Mouse (Mus musculus) kidney, postnatal 0 days (tissue): ENCODE measurements around the gene Fbxo28. TPM values are rescaled to one million over a fixed set of nuclear protein-coding genes. Genes with fewer than 3 reads are reported as not detected.
A peak's percentile ranks its signal among the peaks of the same experiment; 100 is the strongest.

Source experiments
- ATAC-seq: fragments of 200-750 bp; cut with Nextera tagmentation; replicated peaks from 2 replicates; pipeline ENCODE4 v1.8.0; 2017; ENCODE audit warnings: low read depth, moderate number of reproducible peaks, moderate TSS enrichment, moderate library complexity; ENCODE audit not compliant: low FRiP score
- DNase-seq: peaks from one replicate; pipeline ENCODE4 v3.0.0-alpha.2; 2016; ENCODE audit warnings: low spot score
- H3K27ac ChIP-seq: fragments of 300-500 bp; sonication (generic); 2 replicates; pipeline ENCODE4 v1.5.1; 2014; ENCODE audit warnings: mild to moderate bottlenecking
- H3K27me3 ChIP-seq: fragments of 300-500 bp; sonication (generic); 2 replicates; pipeline ENCODE4 v1.6.1; 2014; ENCODE audit warnings: low read length, mixed read lengths; ENCODE audit not compliant: insufficient read depth
- H3K36me3 ChIP-seq: fragments of 300-500 bp; sonication (generic); 2 replicates; pipeline ENCODE4 v1.6.1; 2014; ENCODE audit warnings: low read length, mixed read lengths; ENCODE audit not compliant: insufficient read depth
- H3K4me1 ChIP-seq: fragments of 300-500 bp; sonication (generic); replicated peaks from 2 replicates; pipeline ENCODE4 v1.6.1; 2014; ENCODE audit warnings: antibody characterized with exemption, low read length, mixed read lengths; ENCODE audit not compliant: insufficient read depth
- H3K4me2 ChIP-seq: fragments of 300-500 bp; sonication (generic); 2 replicates; pipeline ENCODE4 v1.6.1; 2014; ENCODE audit warnings: mild to moderate bottlenecking, low read length, moderate library complexity, mixed read lengths
- H3K4me3 ChIP-seq: fragments of 300-500 bp; sonication (generic); replicated peaks from 2 replicates; pipeline ENCODE4 v1.5.1; 2014; ENCODE audit warnings: low read depth, low read length
- H3K9ac ChIP-seq: fragments of 300-500 bp; sonication (generic); 2 replicates; pipeline ENCODE4 v1.6.1; 2014; ENCODE audit warnings: low read depth, low read length
- H3K9me3 ChIP-seq: fragments of 300-500 bp; sonication (generic); replicated peaks from 2 replicates; pipeline ENCODE4 v1.6.1; 2016; ENCODE audit warnings: low read length, inconsistent platforms, mixed read lengths
- CTCF ChIP-seq: IDR thresholded peaks from 2 replicates; pipeline ENCODE4 v1.5.1; 2016; ENCODE audit warnings: antibody characterized with exemption, low read depth, mild to moderate bottlenecking, moderate library complexity
- WGBS: fragments of 180-500 bp; shearing (Covaris S2); extraction: QIAGEN DNeasy Blood & Tissue Kit; methylation state at CpG from one replicate; pipeline ENCODE4 v1.1.7; 2014; 5-methylcytosine and 5-hydroxymethylcytosine counted together
- polyA plus RNA-seq: library from polyadenylated mRNA; unstranded; fragments of >200 nt; fragmentation: Nextera tagmentation; extraction: Ambion mirVana; gene quantifications from 2 replicates; pipeline ENCODE4 v1.2.1, GENCODE M21; 2015

The Fbxo28 gene
- polyA plus RNA-seq, 1 experiment from 2014 or later: 17.1 TPM

GRCm38 (mm10) chr1:182280046-182280445, 61.4 kb downstream of the Fbxo28 start:
- Histone ChIP-seq H3K27me3 (no peaks in the 10 kb centered on the region), H3K4me2 (peak overlapping the region; percentile 83; the same call in 1 of the 2 replicates), H3K27ac (no peak overlapping the region), H3K36me3 (peaks cover 18% of the 10 kb centered on the region), H3K4me1 (peaks cover 15% of the 10 kb centered on the region), H3K9me3 (no peaks in the 10 kb centered on the region), H3K9ac (no peak overlapping the region), H3K4me3 (no peak overlapping the region)
- TF ChIP-seq CTCF: no peak
- DNase-seq (no peak), ATAC-seq (no peak)
- 72% methylated on average over 6 of the region's 6 CpGs for WGBS

DNA sequence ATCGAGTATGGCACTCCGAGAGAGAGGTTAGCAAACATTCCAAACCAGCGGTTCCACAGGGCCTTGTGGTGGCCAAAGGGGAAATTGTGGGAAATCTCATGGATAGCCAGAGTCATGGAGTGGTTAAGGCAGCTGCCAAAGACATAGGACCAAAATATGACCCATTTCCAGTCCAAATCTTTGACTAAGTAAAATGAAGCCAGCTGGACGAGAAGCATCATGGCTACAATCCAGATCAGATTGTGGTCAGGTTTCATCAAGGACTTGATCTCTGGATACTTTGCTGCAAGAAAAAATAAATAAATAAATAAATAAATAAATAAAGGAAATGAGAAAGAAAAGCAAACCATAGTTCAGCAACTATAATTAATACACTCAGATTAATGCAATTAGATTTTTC, 62.0 kb downstream of the Fbxo28 start:
- no peaks in the 10 kb centered on the region for H3K27me3 ChIP-seq
- H3K4me3 ChIP-seq: no peak overlapping the region
- DNase-seq (no peak), ATAC-seq (no peak)
- no peak overlapping the region for H3K27ac ChIP-seq
- no peak overlapping the region for H3K9ac ChIP-seq
- WGBS: 86% methylated on average over 4 of the region's 4 CpGs
- H3K9me3 ChIP-seq: no peaks in the 10 kb centered on the region
- no peak overlapping the region for H3K4me2 ChIP-seq
- H3K4me1 ChIP-seq: peaks cover 15% of the 10 kb centered on the region
- no peak for TF ChIP-seq CTCF
- peaks cover 18% of the 10 kb centered on the region for H3K36me3 ChIP-seq

DNA sequence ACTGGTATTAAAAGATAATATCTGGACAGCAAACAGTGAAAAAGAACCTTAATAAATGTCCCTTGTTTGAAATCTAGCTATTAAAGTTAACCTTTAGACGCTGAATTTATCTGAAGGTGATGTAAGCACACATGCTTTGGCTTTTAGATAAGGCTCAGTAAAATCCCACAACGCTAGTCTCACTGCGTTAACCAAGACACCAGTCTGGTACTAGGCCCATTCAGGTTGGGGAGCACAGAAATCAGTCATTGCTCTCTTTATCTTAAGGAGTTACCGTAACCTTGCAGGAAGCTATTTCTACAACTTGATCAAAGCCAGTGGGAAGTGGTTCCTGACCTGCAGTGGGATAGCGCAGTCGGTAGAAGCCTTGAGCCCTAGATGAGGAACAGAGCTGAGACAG, 66.3 kb downstream of the Fbxo28 start:
- Histone ChIP-seq H3K27ac (no peak overlapping the region), H3K9me3 (no peaks in the 10 kb centered on the region), H3K4me3 (no peak overlapping the region), H3K4me2 (no peak overlapping the region), H3K27me3 (no peaks in the 10 kb centered on the region), H3K4me1 (no peaks in the 10 kb centered on the region), H3K36me3 (peaks cover 23% of the 10 kb centered on the region), H3K9ac (no peak overlapping the region)
- DNase-seq (no peak), ATAC-seq (no peak)
- no peak for TF ChIP-seq CTCF
- WGBS: 92% methylated on average over 6 of the region's 6 CpGs

GRCm38 (mm10) chr1:182271632-182272031, 69.8 kb downstream of the Fbxo28 start:
- no peak overlapping the region for H3K27ac ChIP-seq
- no peak for DNase-seq
- no peaks in the 10 kb centered on the region for H3K9me3 ChIP-seq
- WGBS: 68% methylated on average over 5 of the region's 5 CpGs
- no peak for ATAC-seq
- no peak overlapping the region for H3K9ac ChIP-seq
- no peak overlapping the region for H3K4me3 ChIP-seq
- no peak for TF ChIP-seq CTCF
- peaks cover 8% of the 10 kb centered on the region; the same call in 1 of the 2 replicates for H3K36me3 ChIP-seq
- no peaks in the 10 kb centered on the region for H3K4me1 ChIP-seq
- no peak overlapping the region for H3K4me2 ChIP-seq
- no peaks in the 10 kb centered on the region for H3K27me3 ChIP-seq

GRCm38 (mm10) chr1:182271130-182271529, 70.3 kb downstream of the Fbxo28 start:
- TF ChIP-seq CTCF: no peak
- Histone ChIP-seq H3K9me3 (no peaks in the 10 kb centered on the region), H3K9ac (no peak overlapping the region), H3K4me2 (no peak overlapping the region), H3K27ac (no peak overlapping the region), H3K4me3 (no peak overlapping the region), H3K27me3 (no peaks in the 10 kb centered on the region), H3K36me3 (peaks cover 8% of the 10 kb centered on the region; the same call in 1 of the 2 replicates), H3K4me1 (no peaks in the 10 kb centered on the region)
- DNase-seq (no peak), ATAC-seq (peak; percentile 62)
- WGBS: 87% methylated on average over 5 of the region's 5 CpGs

DNA sequence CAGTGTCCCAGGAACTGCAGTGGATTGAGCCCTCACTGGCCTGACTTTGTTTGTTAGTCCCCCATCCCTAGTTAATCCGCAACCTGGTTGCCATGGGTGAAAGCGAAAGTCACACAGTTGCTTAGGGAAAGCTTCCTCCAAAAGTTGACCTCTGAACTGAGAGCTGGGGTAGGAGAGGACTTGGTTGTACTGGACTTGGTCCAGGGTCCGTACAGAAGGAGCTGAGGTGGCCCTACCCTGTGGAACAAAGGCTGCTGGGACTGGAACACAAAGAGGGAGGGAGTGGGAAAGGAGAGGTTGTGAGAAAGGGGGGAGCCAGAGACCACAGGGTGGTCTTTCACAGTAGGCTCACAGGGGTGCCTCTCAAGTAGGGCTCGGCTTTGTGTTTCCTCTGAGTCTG, 73.1 kb downstream of the Fbxo28 start:
- no peak for TF ChIP-seq CTCF
- no peaks in the 10 kb centered on the region for H3K9me3 ChIP-seq
- no peak overlapping the region for H3K4me3 ChIP-seq
- DNase-seq (peak; percentile 39), ATAC-seq (peak; percentile 91)
- 60% methylated on average over 4 of the region's 4 CpGs for WGBS
- no peaks in the 10 kb centered on the region for H3K4me1 ChIP-seq
- H3K36me3 ChIP-seq: 0 out of 2 replicates have a peak, but pooled peaks cover 4% of the 10 kb centered on the region
- H3K4me2 ChIP-seq: no peak overlapping the region
- H3K27me3 ChIP-seq: no peaks in the 10 kb centered on the region
- H3K9ac ChIP-seq: no peak overlapping the region
- peak overlapping the region; percentile 48 for H3K27ac ChIP-seq

DNA sequence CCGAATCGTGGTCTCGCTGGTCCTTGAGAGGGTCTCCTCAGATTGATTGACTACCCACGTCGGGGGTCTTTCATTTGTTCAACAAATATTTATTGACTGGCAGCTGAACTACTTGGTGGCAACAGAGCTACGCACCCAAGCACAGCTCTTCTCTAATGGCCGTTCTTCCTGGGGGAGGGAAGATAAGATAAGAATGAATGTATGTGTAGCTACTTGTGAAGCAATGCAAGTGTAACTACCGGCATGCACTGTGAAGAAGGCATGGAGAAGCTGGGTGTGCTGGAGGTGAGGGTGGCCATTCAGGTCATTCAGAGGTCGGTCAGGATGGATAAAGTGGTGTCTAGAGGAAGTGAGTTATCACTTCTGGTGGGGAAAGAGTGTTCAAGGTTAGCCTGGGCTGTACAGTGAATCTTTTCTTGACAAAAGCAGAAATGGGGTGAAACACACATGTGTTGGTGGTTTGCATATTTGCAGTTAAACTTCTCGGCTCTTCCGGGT, 75.4 kb downstream of the Fbxo28 start:
- WGBS: 93% methylated on average over 11 of the region's 11 CpGs
- ATAC-seq (no peak), DNase-seq (no peak)
- no peak for TF ChIP-seq CTCF
- Histone ChIP-seq H3K4me3 (no peak overlapping the region), H3K9me3 (no peaks in the 10 kb centered on the region), H3K9ac (no peak overlapping the region), H3K4me1 (no peaks in the 10 kb centered on the region), H3K27ac (no peak overlapping the region), H3K36me3 (no peaks in the 10 kb centered on the region), H3K27me3 (no peaks in the 10 kb centered on the region), H3K4me2 (no peak overlapping the region)

Other genes with a start within 250 kb of the Fbxo28 start
- 206 and 225 TPM in 2 replicates for gene Srp9, start 216.9 kb downstream of the Fbxo28 start, polyA plus RNA-seq
- gene Vmn1r1, start 177.1 kb downstream of the Fbxo28 start, polyA plus RNA-seq: not detected in 2 replicates
- gene Degs1, start 58.8 kb downstream of the Fbxo28 start, polyA plus RNA-seq: 169 and 179 TPM in 2 replicates
- 26.1 and 26.7 TPM in 2 replicates for gene Trp53bp2, start 67.5 kb upstream of the Fbxo28 start, polyA plus RNA-seq
- 95.1 and 106 TPM in 2 replicates for gene Capn2, start 176.0 kb upstream of the Fbxo28 start, polyA plus RNA-seq
- gene Capn8, start 223.4 kb upstream of the Fbxo28 start, polyA plus RNA-seq: 0.11 and 0.13 TPM in 2 replicates